Mouse (Mus musculus) urinary bladder, postnatal 14 days (tissue): ENCODE results near the gene Obscn.

ENCODE experiments used
- DNase-seq: peaks from one replicate; pipeline ENCODE4 v3.0.0; 2021; ENCODE audit warnings: low spot score

The Obscn gene

GRCm38 (mm10) chr11:59051031-59051430, 85.2 kb downstream of the Obscn start:
- DNase-seq: peak; percentile 16

- DNase-seq: no peak
Measured at GRCm38 (mm10) chr11:59044703-59045330, 91.4 kb downstream of the Obscn start.

- DNase-seq: no peak
Measured at GRCm38 (mm10) chr11:59029003-59029402, 107.2 kb downstream of the Obscn start.

- DNase-seq: no peak
Measured at GRCm38 (mm10) chr11:59026411-59026810, 109.8 kb downstream of the Obscn start.

GRCm38 (mm10) chr11:59015052-59015451, 121.2 kb downstream of the Obscn start:
- DNase-seq: peak; percentile 32

GRCm38 (mm10) chr11:59002327-59003079, 133.7 kb downstream of the Obscn start:
- no peak for DNase-seq

GRCm38 (mm10) chr11:59000635-59001034, 135.6 kb downstream of the Obscn start:
- no peak for DNase-seq

- DNase-seq: no peak
Measured at GRCm38 (mm10) chr11:58999830-59000229, 136.4 kb downstream of the Obscn start.

GRCm38 (mm10) chr11:58999158-58999557, 137.0 kb downstream of the Obscn start:
- peak; percentile 12 for DNase-seq

GRCm38 (mm10) chr11:58997541-58997940, 138.7 kb downstream of the Obscn start:
- no peak for DNase-seq

- DNase-seq: no peak
Measured at GRCm38 (mm10) chr11:58995807-58996370, 140.3 kb downstream of the Obscn start.

- DNase-seq: no peak
Measured at GRCm38 (mm10) chr11:58995061-58995806, 141.0 kb downstream of the Obscn start.

- DNase-seq: peak; percentile 64
Measured at GRCm38 (mm10) chr11:58994337-58994826, 141.8 kb downstream of the Obscn start.

- no peak for DNase-seq
Measured at GRCm38 (mm10) chr11:58993091-58993670, 143.0 kb downstream of the Obscn start.

GRCm38 (mm10) chr11:58991911-58992310, 144.3 kb downstream of the Obscn start:
- DNase-seq: no peak

- DNase-seq: no peak
Measured at GRCm38 (mm10) chr11:58990794-58991193, 145.4 kb downstream of the Obscn start.

- no peak for DNase-seq
Measured at GRCm38 (mm10) chr11:58990141-58990540, 146.1 kb downstream of the Obscn start.

GRCm38 (mm10) chr11:58989166-58989565, 147.0 kb downstream of the Obscn start:
- DNase-seq: no peak

GRCm38 (mm10) chr11:58985299-58985917, 150.8 kb downstream of the Obscn start:
- no peak for DNase-seq

- DNase-seq: no peak
Measured at GRCm38 (mm10) chr11:58984657-58985056, 151.5 kb downstream of the Obscn start.

GRCm38 (mm10) chr11:58983691-58984341, 152.4 kb downstream of the Obscn start:
- DNase-seq: no peak
